Mouse (Mus musculus) ES-E14 (cell line): ENCODE measurements around the gene Bcar3. TPM values are rescaled to one million over a fixed set of nuclear protein-coding genes. Genes with fewer than 3 reads are reported as not detected.

ENCODE experiments used
- DNase-seq: peaks from one replicate; pipeline ENCODE4 v3.0.0-alpha.2; 2013; ENCODE audit warnings: low read depth, low spot score
- H3K27ac ChIP-seq: 2 replicates; pipeline ENCODE4 v1.5.1; 2012; ENCODE audit warnings: low read depth, mild to moderate bottlenecking, low read length, moderate library complexity, mixed read lengths; ENCODE audit not compliant: poor library complexity, insufficient read depth, severe bottlenecking
- H3K36me3 ChIP-seq: 2 replicates; pipeline ENCODE4 v1.6.1; 2012; ENCODE audit warnings: mild to moderate bottlenecking, low read length, moderate library complexity, mixed read lengths; ENCODE audit not compliant: control insufficient read depth, poor library complexity, insufficient read depth, severe bottlenecking
- H3K4me1 ChIP-seq, 2 experiments: fragments of 150-350 bp in 1 of 2; sonication (generic) in 1 of 2; 2 replicates each; pipeline ENCODE4 v1.6.1; 2012; ENCODE audit warnings: low read length in 2 of 2, mild to moderate bottlenecking in 1 of 2, mixed read lengths in 1 of 2; ENCODE audit not compliant: control insufficient read depth in 2 of 2, insufficient read depth in 2 of 2, poor library complexity in 1 of 2
- H3K4me3 ChIP-seq, 2 experiments: fragments of 150-350 bp in 1 of 2; sonication (generic) in 1 of 2; 2 replicates each; pipeline ENCODE4 v1.5.1; 2012; ENCODE audit warnings: low read length in 2 of 2, low read depth in 1 of 2, mild to moderate bottlenecking in 1 of 2, mixed read lengths in 1 of 2; ENCODE audit not compliant: insufficient read depth in 1 of 2, poor library complexity in 1 of 2, severe bottlenecking in 1 of 2
- H3K9ac ChIP-seq: 2 replicates; pipeline ENCODE4 v1.6.1; 2012; ENCODE audit warnings: low read depth, mild to moderate bottlenecking, low read length, mixed read lengths; ENCODE audit not compliant: poor library complexity, insufficient read depth, severe bottlenecking
- H3K9me3 ChIP-seq: fragments of 150-350 bp; sonication (generic); 2 replicates; pipeline ENCODE4 v1.6.1; 2012; ENCODE audit warnings: low read depth, mild to moderate bottlenecking, low read length; ENCODE audit not compliant: control insufficient read depth, insufficient read depth
- CHD2 ChIP-seq: IDR thresholded peaks from 2 replicates; pipeline ENCODE4 v1.6.1; 2014; ENCODE audit warnings: mild to moderate bottlenecking, low read depth, low read length, inconsistent platforms
- HCFC1 ChIP-seq: IDR thresholded peaks from 2 replicates; pipeline ENCODE4 v1.6.1; 2012; ENCODE audit warnings: low read length, inconsistent platforms, borderline replicate concordance; ENCODE audit not compliant: insufficient read depth
- MAFK ChIP-seq: IDR thresholded peaks from 2 replicates; pipeline ENCODE4 v1.6.1; 2014; ENCODE audit warnings: mild to moderate bottlenecking, low read depth, low read length, inconsistent platforms; ENCODE audit not compliant: insufficient read depth
- ZC3H11A ChIP-seq: IDR thresholded peaks from 2 replicates; pipeline ENCODE4 v1.6.1; 2012; ENCODE audit warnings: low read depth, mild to moderate bottlenecking, inconsistent platforms, low read length, borderline replicate concordance
- ZNF384 ChIP-seq: IDR thresholded peaks from 2 replicates; pipeline ENCODE4 v1.6.1; 2012; ENCODE audit warnings: low read depth, low read length, inconsistent platforms
- in situ Hi-C, 2 experiments: fragments of 600-800 bp; cut with MboI; formaldehyde crosslinking; loops; one replicate each; pipeline ENCODE4 v1.15.1; 2025; ENCODE audit warnings: low sequenced_read_pairs in 2 of 2, inconsistent platforms in 1 of 2; ENCODE audit not compliant: unreplicated experiment in 2 of 2
- total RNA-seq: library from RNA; depleted of rRNA; stranded (reverse); fragments of 300-350 nt; gene quantifications from 2 replicates; pipeline ENCODE4 v1.2.3, GENCODE M21; 2012

Gene Bcar3
- total RNA-seq, 1 experiment: 24.5 TPM

DNA sequence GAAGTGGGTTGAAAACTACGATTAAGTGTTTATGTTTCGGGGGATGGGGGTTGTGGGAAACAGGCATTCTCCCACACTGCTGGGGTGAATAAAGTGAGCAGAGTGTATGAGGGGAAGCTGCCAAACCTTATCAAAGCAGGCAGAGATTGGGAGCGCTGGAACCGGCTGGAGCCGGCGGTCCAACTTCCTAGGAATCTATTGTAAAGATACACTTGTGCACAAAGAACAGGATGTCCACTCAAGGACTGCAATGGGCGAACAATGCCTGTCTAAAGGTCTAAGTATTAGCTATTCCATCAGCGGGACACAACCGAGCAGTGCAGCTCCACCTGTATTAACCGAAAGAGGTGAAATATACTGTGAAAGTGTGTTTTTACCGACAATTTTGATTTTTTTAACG, 2.1 kb upstream of the Bcar3 start:
- Histone ChIP-seq H3K27ac (no peak overlapping the region), H3K9ac (no peak overlapping the region), H3K36me3 (no peaks in the 10 kb centered on the region), H3K4me3 (peak overlapping the region in 1 of 2 experiments; percentile 55; a peak in 2 of 4 replicates), H3K4me1 (peaks cover 4 to 8% of the 10 kb centered on the region in 2 experiments; a peak in 3 of 4 replicates), H3K9me3 (no peaks in the 10 kb centered on the region)
- no peak for DNase-seq
- in situ Hi-C loops: no loop called here
- TF ChIP-seq CHD2 (no peak), ZNF384 (no peak), MAFK (no peak), HCFC1 (no peak), ZC3H11A (no peak)

DNA sequence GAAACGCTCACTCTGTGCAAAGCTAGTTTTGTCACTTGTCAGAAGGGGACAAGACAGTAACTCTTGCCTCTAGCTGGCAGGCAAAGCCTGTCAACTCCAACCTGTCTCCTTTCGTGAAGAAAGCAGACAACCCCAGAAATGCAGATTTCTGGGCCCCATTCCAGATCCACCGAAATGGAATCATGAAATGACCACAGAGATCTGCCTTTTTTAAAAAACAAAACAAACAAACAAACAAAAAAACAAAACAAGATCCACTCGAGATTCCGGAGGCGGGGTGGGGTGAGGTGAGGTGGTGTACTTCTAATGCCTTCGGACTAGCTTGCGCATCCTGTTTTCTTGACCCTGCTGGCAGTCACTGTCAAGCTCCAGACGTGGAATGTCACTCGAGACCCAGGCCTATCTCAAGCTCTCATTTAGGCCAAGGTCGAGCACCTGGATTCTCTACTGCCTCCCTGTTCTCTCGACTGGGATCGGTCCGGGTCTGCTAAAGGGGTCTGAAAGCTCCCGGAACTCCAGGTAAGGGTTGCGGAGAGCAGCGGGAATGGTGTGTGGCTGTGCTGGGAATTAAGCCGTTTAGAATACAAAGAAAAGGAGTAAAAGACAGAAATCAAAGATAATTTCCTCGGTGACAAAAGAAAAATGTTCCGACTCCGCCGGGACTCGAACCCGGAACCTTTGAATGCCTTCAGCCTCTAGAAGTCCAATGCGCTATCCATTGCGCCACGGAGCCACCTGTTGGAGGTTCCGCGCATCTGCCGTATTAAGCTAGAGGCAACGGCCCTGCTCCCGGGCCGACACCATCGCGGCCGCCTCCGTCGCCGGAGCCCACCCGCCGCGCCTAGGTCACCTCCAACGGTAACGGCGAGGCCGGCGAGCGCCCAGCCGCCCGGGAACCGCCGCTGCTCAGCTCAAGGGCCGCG, 1.4 kb upstream of the Bcar3 start:
- DNase-seq: peak; percentile 74
- Histone ChIP-seq H3K27ac (peak overlapping the region; percentile 57), H3K9me3 (no peaks in the 10 kb centered on the region), H3K9ac (peak overlapping the region; percentile 91), H3K4me1 (peaks cover 8 to 10% of the 10 kb centered on the region in 2 experiments), H3K36me3 (no peaks in the 10 kb centered on the region), H3K4me3 (peak overlapping the region; percentile 55 to 96)
- in situ Hi-C loops: no loop called here
- TF ChIP-seq ZC3H11A (no peak), MAFK (peak; percentile 93)

DNA sequence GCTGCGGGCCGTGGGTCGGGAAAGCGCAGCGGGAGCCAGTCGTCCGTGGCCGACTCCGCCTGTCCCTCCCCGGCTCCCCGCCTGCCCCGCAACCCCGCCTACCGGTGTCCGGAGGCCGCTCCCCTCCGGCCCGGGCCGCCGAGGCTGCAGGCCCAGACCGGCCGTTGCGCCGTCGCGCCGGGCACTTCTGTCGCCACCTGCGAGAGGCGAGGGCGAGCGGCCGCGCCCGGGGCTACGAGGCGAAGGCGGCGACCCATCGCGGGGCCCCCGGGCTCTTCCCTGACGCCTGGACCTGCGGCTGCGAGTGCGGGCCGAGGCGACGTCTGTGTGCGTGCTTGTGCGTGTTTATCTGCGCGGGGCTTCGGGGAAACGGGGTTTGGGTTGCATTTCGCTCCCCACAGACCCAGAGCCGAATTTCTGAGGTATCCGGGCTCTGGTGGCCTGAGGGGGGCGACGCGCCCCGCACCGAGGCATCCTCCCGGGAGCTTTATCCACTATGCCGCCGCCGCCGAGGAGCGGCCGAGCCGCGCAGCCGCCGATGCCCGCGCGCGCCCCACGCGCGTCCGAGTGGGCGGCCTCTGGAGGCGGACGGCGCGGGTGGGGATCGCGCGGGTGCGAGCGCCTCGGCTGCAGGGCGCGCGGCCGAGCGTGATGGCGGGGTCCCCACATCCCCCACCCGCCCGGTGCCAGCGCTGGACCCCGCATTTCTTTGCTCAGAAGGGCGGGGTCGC, 548 bp upstream of the Bcar3 start:
- in situ Hi-C loops: no loop called here
- no peak for DNase-seq
- H3K4me1 ChIP-seq: peaks cover 8 to 14% of the 10 kb centered on the region in 2 experiments
- no peaks in the 10 kb centered on the region for H3K36me3 ChIP-seq
- H3K9me3 ChIP-seq: no peaks in the 10 kb centered on the region
- peak overlapping the region; percentile 57 for H3K27ac ChIP-seq
- peak overlapping the region; percentile 55 to 96 for H3K4me3 ChIP-seq
- TF ChIP-seq MAFK: no peak
- TF ChIP-seq ZC3H11A: no peak
- 0 out of 2 replicates have a peak, but pooled peaks have one; percentile 55 for TF ChIP-seq HCFC1
- peak overlapping the region; percentile 91 for H3K9ac ChIP-seq

DNA sequence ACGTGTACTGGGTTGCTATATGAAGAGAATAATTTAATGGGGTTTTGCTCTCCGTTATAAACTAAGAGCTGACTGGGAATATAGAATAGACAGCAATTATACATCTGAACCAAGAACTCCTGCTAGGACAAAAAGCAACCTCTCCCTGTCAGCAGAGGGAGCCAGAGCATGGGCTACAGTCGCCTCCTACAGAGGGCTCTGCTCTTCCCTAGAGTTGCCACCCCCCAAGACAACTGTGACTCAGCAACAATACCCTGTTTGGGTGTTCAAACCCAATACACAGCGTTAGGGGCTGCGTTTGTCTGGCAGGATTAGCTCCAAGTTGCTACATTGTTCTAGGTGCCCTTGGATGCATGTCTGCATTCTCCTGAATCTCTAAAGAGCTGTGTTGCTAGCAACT, 1.6 kb downstream of the Bcar3 start:
- Histone ChIP-seq H3K27ac (no peak overlapping the region), H3K4me3 (no peak overlapping the region), H3K4me1 (peaks cover 8 to 14% of the 10 kb centered on the region in 2 experiments), H3K36me3 (no peaks in the 10 kb centered on the region), H3K9ac (no peak overlapping the region), H3K9me3 (no peaks in the 10 kb centered on the region)
- in situ Hi-C loops: loop anchor here in 1 of 2 experiments (5.0 kb wide), 1 partner anchor 342 kb away; no protein-coding TSS in a partner anchor
- no peak for TF ChIP-seq ZNF384
- TF ChIP-seq CHD2: no peak
- no peak for TF ChIP-seq HCFC1
- TF ChIP-seq ZC3H11A: peak; percentile 78; the same call in 1 of the 2 replicates
- peak; percentile 99 for TF ChIP-seq MAFK
- peak; percentile 71 for DNase-seq
